Mouse (Mus musculus) R1 (cell line): ENCODE measurements at regions not wholly inside any gene's neighbourhood (a gene's known extent, or its start where the extent isn't known, plus 50 kb on each side); places are given as distances from the start of the nearest gene placed in this dataset.
A peak's percentile ranks its signal among the peaks of the same experiment; 100 is the strongest.

ENCODE experiments used
- DNase-seq: peaks from one replicate; pipeline ENCODE4 v3.0.0-alpha.2; 2018; ENCODE audit warnings: low read depth, low spot score

GRCm38 (mm10) chr6:107012938-107013511 is 213.1 kb upstream of the Crbn start:
- no peak for DNase-seq

- DNase-seq = no peak
Observed at GRCm38 (mm10) chr6:107019126-107019525, 219.2 kb upstream of the Crbn start.

- DNase-seq = no peak
Observed at GRCm38 (mm10) chr6:107045177-107045576, 245.3 kb upstream of the Crbn start.

- DNase-seq = no peak
Observed at GRCm38 (mm10) chr6:107051604-107052003, 251.7 kb upstream of the Crbn start.

GRCm38 (mm10) chr6:107052180-107052579 is 252.3 kb upstream of the Crbn start:
- DNase-seq = peak; percentile 10

GRCm38 (mm10) chr6:107059001-107059765 is 259.3 kb upstream of the Crbn start:
- DNase-seq = peak; percentile 88

- no peak for DNase-seq
Observed at GRCm38 (mm10) chr6:107062886-107063565, 263.1 kb upstream of the Crbn start.

- DNase-seq = no peak
Observed at GRCm38 (mm10) chr6:107070441-107070840, 270.6 kb upstream of the Crbn start.

GRCm38 (mm10) chr6:107092600-107092999 is 292.7 kb upstream of the Crbn start:
- no peak for DNase-seq

GRCm38 (mm10) chr6:107128716-107129115 is 328.8 kb upstream of the Crbn start:
- DNase-seq = no peak

- DNase-seq = no peak
Observed at GRCm38 (mm10) chr6:107167736-107168491, 361.7 kb upstream of the Lrrn1 start.

GRCm38 (mm10) chr6:107218309-107218708 is 311.3 kb upstream of the Lrrn1 start:
- DNase-seq = peak; percentile 97

- peak; percentile 64 for DNase-seq
Observed at GRCm38 (mm10) chr6:107218721-107219120, 310.8 kb upstream of the Lrrn1 start.

GRCm38 (mm10) chr6:107222602-107223001 is 307.0 kb upstream of the Lrrn1 start:
- peak; percentile 27 for DNase-seq

GRCm38 (mm10) chr6:107229843-107230242 is 299.7 kb upstream of the Lrrn1 start:
- DNase-seq = peak; percentile 89

- no peak for DNase-seq
Observed at GRCm38 (mm10) chr6:107237692-107238091, 291.9 kb upstream of the Lrrn1 start.

GRCm38 (mm10) chr6:107243981-107244380 is 285.6 kb upstream of the Lrrn1 start:
- no peak for DNase-seq

- peak; percentile 19 for DNase-seq
Observed at GRCm38 (mm10) chr6:107280348-107280747, 249.2 kb upstream of the Lrrn1 start.

- no peak for DNase-seq
Observed at GRCm38 (mm10) chr6:107290850-107291249, 238.7 kb upstream of the Lrrn1 start.

- DNase-seq = no peak
Observed at GRCm38 (mm10) chr6:107303676-107304369, 225.7 kb upstream of the Lrrn1 start.

GRCm38 (mm10) chr6:107319565-107319964 is 210.0 kb upstream of the Lrrn1 start:
- DNase-seq = no peak
